Mouse (Mus musculus) left cerebral cortex, postnatal 4 days (tissue): ENCODE results near the gene Catsperz. TPM values are rescaled to one million over a fixed set of nuclear protein-coding genes. Genes with fewer than 3 reads are reported as not detected.

Source experiments
- DNase-seq: peaks from one replicate; pipeline ENCODE4 v3.0.0-alpha.2; 2022
- intact Hi-C: fragments of 180-260 bp; cut with DNase I; formaldehyde crosslinking; loops from one replicate; pipeline ENCODE4 v1.15.1; 2025
- total RNA-seq, 2 experiments: library from RNA; stranded (reverse); gene quantifications; 2 replicates each; pipeline ENCODE4 v1.2.3; 2021

Gene Catsperz
- 10 to 100 TPM in 1 of 2 experiments, 1 to 10 TPM in 1; 6.2 to 11.1 TPM for total RNA-seq

DNA sequence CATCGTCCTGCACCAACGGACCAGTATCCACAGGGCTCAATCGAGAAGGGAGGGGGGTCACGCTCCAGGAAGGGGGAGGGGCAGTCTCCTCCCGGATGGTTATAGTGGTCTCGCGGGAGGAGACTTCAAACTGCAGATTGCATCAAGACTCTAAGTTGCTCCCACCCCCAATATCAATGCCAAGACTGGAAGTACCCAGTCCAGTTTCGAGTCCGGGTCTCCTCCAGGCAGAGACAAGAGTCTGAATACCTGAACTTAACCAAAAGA is at the start of gene Catsperz:
Gene Catsperz, minus strand, starts transcription at position 74 of the 267 bp plus-strand sequence.
- intact Hi-C loops = no loop called here
- DNase-seq = no peak

GRCm38 (mm10) chr19:6974211-6975205 is 49.3 kb upstream of the Catsperz start, which contains the start of gene Ppp1r14b:
Gene Ppp1r14b (plus strand): TSS chr19:6974968.
- intact Hi-C loops = no loop called here
- peak; percentile 94 for DNase-seq

DNA sequence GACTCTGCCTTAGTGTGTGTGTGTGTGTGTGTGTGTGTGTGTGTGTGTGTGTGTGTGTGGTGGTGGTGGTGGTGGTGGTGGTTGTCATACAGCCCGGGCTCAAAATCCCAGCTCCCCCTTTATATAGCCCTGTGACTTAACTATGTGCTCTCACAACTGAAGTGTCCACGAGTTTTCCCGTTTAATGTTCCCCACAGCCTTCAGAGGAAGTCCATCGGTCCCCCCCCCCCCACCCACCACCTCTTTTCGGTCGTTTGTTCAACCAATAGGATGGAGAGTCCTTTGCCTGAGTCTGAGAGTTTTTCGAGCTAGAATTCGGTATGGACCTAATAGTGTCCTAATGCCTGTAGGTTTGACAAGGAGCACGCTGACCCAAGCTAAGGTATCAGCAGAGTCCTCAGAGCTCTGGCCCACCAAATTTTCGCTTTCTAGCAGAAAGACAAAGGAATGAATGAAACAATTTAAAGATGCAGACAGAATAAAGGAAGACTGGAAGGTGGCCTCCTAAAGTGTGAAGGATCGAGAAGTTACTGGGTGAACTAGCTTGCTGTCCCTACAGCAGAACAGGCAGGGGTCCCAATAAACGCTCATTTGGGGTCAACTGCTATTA is 48.5 kb upstream of the Catsperz start:
- no peak for DNase-seq

DNA sequence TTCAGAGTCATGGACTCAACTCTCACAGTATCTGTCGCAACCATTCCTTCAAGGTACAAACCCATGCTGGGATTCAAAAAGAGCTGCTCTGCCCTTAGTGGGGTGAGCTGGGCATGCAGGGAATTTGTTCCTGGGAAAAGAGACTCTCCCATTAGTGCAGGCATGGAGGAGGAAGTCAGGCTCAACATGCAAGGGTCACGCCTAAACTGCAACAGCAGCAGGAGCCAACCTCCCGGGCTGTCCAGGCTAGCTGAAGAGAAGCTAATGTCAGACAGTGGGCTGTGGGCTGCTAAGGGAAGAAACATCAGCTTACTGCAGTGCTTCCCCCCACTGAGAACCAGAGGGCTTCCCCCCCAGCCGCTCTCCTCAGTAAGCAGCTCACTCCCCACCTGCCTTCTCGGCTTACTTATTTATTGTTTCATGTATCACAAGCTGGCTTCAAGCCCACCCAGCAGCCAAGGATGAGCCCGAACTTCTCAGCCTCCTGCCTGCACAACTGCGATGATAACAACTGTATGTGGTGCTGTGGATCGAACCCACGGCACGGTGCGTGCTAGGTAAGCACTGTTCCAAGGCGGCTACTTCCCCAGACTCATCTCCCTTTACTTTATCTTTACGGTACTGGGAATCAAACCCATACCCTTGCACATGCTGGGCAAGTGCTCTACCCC is 47.2 kb upstream of the Catsperz start:
- intact Hi-C loops = no loop called here
- DNase-seq = no peak

More for the DNA sequence above, 48.5 kb upstream of the Catsperz start:
- intact Hi-C loops = no loop called here

DNA sequence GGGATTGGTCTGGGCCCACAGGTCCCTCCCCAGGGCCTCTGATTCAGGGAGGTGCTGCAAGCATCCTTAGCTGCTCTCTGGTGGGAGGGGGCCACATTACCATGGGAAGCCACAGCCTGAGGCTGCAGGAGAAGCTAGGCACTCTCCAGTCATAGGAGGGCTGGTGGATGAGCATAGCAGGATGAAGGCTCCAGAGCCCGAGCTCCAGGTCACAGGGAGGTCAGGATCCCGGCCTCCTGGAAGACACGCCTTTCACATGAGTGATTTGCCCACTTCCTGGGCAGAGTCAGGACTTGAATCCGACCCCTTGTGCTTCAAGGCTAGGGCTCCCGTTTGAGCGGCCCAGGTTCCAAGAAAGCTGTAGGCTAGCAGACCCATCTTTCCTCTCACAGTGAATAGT is 46.5 kb upstream of the Catsperz start:
- no peak for DNase-seq
- intact Hi-C loops = no loop called here

DNA sequence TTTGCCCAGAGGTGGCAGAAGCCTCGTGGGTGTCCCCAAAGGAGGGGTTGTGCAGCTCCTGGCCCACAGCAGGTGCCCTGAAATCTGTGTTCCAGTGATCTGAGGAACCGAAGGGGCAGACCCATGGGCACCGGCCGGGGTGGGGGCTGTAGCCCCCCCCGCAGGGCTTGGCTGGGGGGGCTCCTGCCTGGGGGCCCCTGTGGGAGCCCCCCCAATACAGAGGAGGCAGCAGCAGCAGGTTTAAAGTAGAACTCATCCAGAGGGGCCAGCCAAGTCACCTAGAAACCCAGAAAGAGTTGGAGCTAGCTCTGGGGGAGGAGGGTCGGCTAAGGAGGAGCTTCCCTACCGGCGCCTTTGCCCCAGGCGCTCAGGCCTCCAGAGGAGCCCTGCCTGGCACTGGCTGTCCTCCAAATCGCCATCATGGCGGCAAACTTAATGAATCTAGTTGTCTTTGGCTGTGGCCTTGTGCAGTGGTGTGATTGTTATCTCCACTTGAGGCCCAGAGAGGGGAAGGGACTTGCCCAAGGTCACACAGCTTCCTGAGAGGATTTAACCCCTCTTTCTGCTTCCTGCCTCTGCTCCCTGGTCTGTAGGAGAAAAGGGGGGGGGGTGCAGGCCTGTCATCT is 45.4 kb upstream of the Catsperz start:
- intact Hi-C loops = no loop called here
- no peak for DNase-seq

GRCm38 (mm10) chr19:6969665-6970381 is 44.6 kb upstream of the Catsperz start:
- DNase-seq = peak; percentile 64
- intact Hi-C loops = no loop called here

- DNase-seq = no peak
- intact Hi-C loops = no loop called here
Measured at GRCm38 (mm10) chr19:6969291-6969664, 44.1 kb upstream of the Catsperz start.

DNA sequence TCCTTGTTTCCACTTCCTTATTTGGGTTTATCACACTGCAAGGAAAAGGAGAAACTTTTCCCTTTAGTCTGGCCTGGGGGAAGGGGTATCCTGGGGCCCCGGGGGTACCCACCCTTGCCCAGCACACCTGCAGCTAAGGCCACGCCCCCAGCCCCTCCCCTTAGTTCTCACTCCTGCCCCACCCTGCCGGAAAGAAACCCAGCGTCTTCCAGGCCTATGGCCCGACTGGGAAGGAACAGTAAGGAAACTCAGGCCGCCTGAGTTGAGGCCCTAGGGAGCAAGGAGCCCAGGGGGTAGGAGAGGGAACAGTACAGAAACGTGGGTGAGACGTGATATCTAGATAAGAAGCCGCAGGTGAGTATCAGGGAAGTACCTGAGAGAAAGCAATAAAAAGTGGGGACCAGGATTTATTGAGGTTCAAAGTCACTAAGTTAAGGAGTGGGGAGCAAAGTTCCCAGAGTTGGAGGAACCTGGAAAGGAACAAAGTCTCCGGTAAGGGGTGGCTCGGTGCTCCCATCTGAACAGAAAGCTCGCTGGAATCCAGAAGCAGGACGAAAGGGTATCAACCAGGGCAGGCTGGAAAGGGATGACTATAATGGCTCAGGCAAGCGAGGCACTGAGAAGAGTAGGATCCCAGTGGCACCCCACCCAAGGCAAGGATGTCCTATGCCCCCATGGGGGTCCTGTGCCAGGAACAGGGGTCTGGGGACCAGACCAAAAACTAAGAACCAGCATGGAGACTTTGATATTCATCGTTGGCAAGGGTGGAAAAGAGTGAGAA is 43.5 kb upstream of the Catsperz start:
- intact Hi-C loops = no loop called here
- no peak for DNase-seq

- no peak for DNase-seq
- intact Hi-C loops = no loop called here
Measured at GRCm38 (mm10) chr19:6956461-6956860, 31.3 kb upstream of the Catsperz start.

DNA sequence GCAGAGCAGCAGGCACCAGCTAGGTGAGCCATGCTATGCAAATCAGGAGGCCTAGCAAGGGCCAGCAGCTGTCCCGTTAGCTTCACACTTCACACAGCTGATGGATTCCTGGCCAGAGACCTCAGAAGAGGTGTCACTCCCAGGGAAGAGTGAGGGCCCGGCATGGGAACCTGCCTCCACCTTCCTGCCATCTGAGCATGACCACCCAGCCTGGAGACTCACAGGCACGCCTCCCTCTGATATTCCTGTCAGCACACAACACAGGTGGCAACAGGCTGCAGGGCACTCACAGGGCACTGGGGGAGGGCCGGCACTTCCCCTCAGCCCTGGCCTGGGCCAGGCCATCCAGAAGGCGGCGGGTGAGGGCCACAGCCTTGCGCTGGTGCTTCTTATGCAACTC is 30.2 kb upstream of the Catsperz start:
- intact Hi-C loops = no loop called here

DNA sequence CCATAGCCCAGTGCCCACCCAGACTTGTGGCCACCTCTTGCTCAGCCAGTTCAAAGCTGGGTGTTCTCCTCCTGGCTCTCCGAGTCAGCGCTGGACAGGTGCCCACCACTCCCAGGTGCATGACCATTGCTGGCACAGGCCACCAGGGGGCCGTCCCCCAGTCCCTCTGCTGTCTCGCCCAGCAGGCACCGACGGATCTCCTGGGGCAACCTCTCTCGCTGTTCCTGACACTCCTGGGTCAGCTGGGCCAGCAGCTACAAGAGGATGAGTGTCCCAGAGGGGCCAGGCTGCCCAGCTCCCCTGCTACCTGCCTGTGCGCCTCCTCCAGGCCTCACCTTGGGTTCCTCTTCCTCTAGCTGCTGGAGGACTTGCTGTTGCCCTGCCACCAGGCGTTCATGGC is 28.9 kb upstream of the Catsperz start:
- no peak for DNase-seq
- intact Hi-C loops = no loop called here

More for the DNA sequence above, 30.2 kb upstream of the Catsperz start:
- DNase-seq = no peak

DNA sequence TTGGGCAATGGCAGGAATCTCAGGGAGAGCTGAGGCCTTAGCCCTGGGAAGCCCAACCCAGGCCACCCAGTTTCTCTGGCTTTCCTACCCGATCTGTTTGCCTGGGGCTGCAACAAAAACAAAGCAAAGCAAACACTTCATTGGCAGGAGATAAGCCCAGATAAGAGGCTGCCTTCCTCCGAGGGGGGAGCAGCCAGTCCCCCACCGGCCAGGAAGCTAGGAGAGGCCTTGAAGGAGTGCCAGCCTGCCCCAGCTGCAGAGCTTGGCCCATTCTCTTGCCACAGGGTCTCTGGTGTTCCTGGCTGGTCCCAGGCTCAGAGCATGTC is 27.5 kb upstream of the Catsperz start:
- no peak for DNase-seq
- intact Hi-C loops = no loop called here

GRCm38 (mm10) chr19:6951994-6952711 is 27.0 kb upstream of the Catsperz start:
- peak; percentile 75 for DNase-seq
- intact Hi-C loops = no loop called here

GRCm38 (mm10) chr19:6951381-6951968 is 26.3 kb upstream of the Catsperz start:
- intact Hi-C loops = no loop called here
- DNase-seq = peak; percentile 93

GRCm38 (mm10) chr19:6950613-6951153 is 25.5 kb upstream of the Catsperz start:
- intact Hi-C loops = no loop called here
- DNase-seq = peak; percentile 43

GRCm38 (mm10) chr19:6949951-6950350 is 24.8 kb upstream of the Catsperz start:
- DNase-seq = no peak
- intact Hi-C loops = loop anchor here (5.0 kb wide), 1 partner anchor 703 kb away; no protein-coding TSS in a partner anchor

DNA sequence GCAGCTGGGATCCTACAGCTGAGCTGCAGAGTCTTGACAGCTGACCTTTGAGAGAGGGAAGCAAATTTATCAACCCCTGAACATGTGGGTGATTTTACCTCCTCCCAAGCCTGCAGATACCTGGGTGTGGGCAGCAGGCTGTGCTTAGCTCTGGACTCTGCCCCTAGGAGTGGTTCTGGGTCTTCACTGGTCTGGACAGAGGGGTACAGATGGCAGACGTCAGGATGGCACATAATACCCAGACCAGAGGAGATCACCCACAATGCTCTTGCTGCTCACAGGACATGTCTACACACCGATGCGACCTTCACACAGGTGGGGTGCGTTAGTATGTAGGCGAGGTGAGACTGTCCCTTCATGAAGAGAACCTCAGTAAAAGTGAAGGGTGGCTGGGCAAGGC is 24.4 kb upstream of the Catsperz start:
- intact Hi-C loops = loop anchor here (5.0 kb wide), 1 partner anchor 702 kb away; no protein-coding TSS in a partner anchor
- no peak for DNase-seq
